Mouse (Mus musculus): Measurements from ENCODE around the gene Nim1k. TPM values are rescaled to one million over a fixed set of nuclear protein-coding genes. Genes with fewer than 3 reads are reported as not detected.
A peak's percentile ranks its signal among the peaks of the same experiment; 100 is the strongest.
"Not testable (repeated sequence)": the region's sequence is repeated elsewhere in the genome, so short reads cannot be mapped to it uniquely, and the experiment has no call there.

The Nim1k gene
- polyA plus RNA-seq, 1 experiment = 0.88 TPM

DNA sequence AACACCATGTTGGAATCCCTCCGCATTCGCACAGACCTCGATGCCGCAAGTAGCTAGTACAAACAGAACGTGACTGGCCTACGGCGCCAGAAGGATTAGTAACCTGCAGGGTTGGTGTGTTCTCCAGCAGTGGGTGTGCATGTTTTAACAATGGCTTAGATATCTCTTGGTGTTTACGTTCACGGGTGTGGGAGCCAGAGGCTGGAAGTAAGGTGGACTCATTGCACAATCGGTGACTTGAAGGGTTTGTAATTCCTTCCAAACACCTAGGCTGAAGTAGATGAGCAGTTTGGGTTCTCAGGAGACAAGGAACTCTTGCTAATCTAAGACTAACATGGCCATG, 45.4 kb downstream of the Nim1k start:
- Histone ChIP-seq H3K27me3 (replicated peaks; ENCODE audit: control insufficient read depth, insufficient read depth, low read length) (no peaks in the 10 kb centered on the region), H3K36me3 (ENCODE audit: control insufficient read depth, insufficient read depth, low read length) (peaks cover 6% of the 10 kb centered on the region), H3K4me3 (ENCODE audit: insufficient read depth, low read depth, low read length) (no peak overlapping the region), H3K4me1 (ENCODE audit: control insufficient read depth, insufficient read depth, low read length) (peaks cover 19% of the 10 kb centered on the region), H3K27ac (ENCODE audit: insufficient read depth, low read depth, low read length) (no peak overlapping the region)
- TF ChIP-seq POLR2A (IDR thresholded peaks at IDR 0.05; ENCODE audit: low read depth, low read length) (no peak), CTCF (conservative IDR thresholded peaks at IDR 0.05; ENCODE audit: insufficient read depth, insufficient read length, low read depth, low read length) (no peak)
- WGBS = 85% methylated on average over 10 of the region's 10 CpGs
- no peak for DNase-seq

DNA sequence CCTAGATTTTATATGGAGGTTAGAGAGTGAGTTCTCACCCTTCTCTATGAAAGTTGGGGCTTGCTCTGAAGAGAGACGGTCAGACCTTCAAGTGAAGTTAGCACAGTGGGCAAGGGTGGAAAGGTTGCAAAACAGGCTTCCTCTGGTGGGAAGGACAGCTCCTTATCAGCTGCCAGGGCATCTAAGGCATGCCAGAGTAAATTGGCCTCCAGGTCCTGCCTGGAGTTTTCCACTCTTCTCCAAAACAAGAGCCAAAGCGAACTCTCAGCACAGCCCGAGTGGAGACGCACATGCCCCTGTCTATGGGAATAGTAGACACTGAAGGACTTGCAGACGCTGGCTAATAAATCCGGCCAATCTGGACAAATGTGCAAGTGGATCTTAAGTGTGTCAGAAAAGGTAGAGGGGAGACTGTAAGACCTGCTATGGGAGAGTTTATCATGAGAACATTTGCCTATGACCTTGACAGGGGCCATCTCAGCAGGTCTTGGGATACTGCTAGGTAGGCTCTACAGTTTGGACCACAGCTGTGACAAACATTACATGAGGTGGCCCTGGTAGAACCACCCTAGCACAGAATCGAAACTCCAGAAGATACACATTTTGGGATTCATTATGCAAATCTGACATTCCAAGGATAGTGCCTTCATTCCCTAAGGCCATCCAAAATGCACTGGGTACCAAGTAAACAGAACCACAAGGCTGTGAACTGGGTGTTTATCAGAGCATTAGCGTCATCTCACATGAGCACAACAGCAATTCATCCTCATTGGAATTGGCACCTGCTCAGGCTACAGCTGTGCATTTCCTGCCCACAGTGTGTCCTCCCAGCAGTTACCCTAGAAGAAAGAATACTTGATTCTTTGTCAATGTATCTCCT, 46.1 kb downstream of the Nim1k start:
- no peak overlapping the region for H3K4me3 ChIP-seq (ENCODE audit: insufficient read depth, low read depth, low read length)
- no peaks in the 10 kb centered on the region for H3K27me3 ChIP-seq (replicated peaks; ENCODE audit: control insufficient read depth, insufficient read depth, low read length)
- TF ChIP-seq POLR2A (IDR thresholded peaks at IDR 0.05; ENCODE audit: low read depth, low read length) = no peak
- peaks cover 9% of the 10 kb centered on the region for H3K36me3 ChIP-seq (ENCODE audit: control insufficient read depth, insufficient read depth, low read length)
- peak overlapping the region; percentile 88 for H3K27ac ChIP-seq (ENCODE audit: insufficient read depth, low read depth, low read length)
- peaks cover 19% of the 10 kb centered on the region for H3K4me1 ChIP-seq (ENCODE audit: control insufficient read depth, insufficient read depth, low read length)
- 64% methylated on average over 8 of the region's 8 CpGs for WGBS
- DNase-seq = no peak

DNA sequence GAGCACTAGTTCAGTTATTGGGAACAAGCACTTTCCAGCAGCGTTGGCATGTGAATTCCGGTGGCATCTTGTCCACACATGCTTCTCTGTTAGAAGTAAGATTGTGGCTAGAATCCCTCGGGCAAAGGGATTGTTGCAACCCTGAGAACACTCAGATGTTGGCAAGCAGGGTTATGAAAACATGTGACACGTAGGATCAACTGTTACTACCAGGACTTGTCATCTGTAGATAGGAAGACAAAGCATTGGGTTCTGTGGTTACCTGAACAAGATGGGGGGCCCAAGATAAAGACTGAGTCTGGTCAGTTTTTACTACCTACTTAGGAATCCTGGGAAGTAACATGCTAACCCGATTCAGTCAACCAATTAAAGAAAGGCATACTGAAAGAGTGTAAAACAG, 46.7 kb downstream of the Nim1k start:
- Histone ChIP-seq H3K27ac (ENCODE audit: insufficient read depth, low read depth, low read length) (peak overlapping the region; percentile 88), H3K4me1 (ENCODE audit: control insufficient read depth, insufficient read depth, low read length) (peaks cover 21% of the 10 kb centered on the region), H3K36me3 (ENCODE audit: control insufficient read depth, insufficient read depth, low read length) (peaks cover 12% of the 10 kb centered on the region), H3K4me3 (ENCODE audit: insufficient read depth, low read depth, low read length) (no peak overlapping the region), H3K27me3 (replicated peaks; ENCODE audit: control insufficient read depth, insufficient read depth, low read length) (no peaks in the 10 kb centered on the region)
- no peak for DNase-seq
- TF ChIP-seq POLR2A (IDR thresholded peaks at IDR 0.05; ENCODE audit: low read depth, low read length) = no peak
- no peak for TF ChIP-seq CTCF (conservative IDR thresholded peaks at IDR 0.05; ENCODE audit: insufficient read depth, insufficient read length, low read depth, low read length)
- 51% methylated on average over 5 of the region's 5 CpGs for WGBS

DNA sequence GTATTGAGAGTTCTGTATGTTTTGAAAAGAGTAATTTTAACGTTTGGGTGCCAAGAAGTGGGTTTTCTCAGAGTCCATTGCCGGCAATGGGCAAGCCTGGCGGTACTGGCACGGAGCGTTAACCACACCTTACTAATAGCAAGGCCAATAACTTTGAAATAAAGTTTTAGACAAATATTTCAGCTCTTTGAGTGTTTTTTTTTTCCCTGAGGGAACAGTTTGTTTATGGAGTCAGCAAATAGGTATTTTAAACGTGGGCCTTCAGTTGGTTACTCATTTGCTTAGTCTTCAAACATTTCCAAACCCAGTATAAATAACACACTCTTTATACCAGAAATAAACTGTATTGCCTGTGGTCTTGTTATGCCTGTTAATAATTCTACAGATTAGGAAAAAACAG, 47.8 kb downstream of the Nim1k start:
- Histone ChIP-seq H3K27me3 (replicated peaks; ENCODE audit: control insufficient read depth, insufficient read depth, low read length) (no peaks in the 10 kb centered on the region), H3K4me1 (ENCODE audit: control insufficient read depth, insufficient read depth, low read length) (peaks cover 19% of the 10 kb centered on the region), H3K4me3 (ENCODE audit: insufficient read depth, low read depth, low read length) (no peak overlapping the region), H3K27ac (ENCODE audit: insufficient read depth, low read depth, low read length) (peak overlapping the region; percentile 56; the same call in 1 of the 2 replicates), H3K36me3 (ENCODE audit: control insufficient read depth, insufficient read depth, low read length) (peaks cover 17% of the 10 kb centered on the region)
- no peak for TF ChIP-seq CTCF (conservative IDR thresholded peaks at IDR 0.05; ENCODE audit: insufficient read depth, insufficient read length, low read depth, low read length)
- no peak for TF ChIP-seq POLR2A (IDR thresholded peaks at IDR 0.05; ENCODE audit: low read depth, low read length)
- 32% methylated on average over 6 of the region's 6 CpGs for WGBS
- DNase-seq = peak; percentile 75

DNA sequence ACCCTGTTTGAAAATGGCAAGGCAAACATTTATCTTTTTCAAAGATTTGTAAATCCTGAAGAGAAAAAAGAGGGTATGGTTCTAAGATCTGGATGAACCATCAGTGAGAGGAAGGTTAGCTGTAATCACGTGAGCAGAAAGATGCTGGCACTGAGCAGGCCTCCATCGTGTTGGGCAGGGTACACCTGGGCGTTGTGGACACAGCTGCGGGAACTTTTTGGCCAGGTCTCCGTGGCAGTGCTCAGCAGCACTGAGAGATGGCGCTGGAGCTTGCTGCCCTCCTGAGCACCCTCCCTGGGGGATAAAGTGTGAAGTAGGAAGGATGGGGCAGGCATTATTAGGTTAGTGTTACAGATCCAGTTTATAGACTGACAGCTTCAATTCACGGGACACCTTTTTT, 48.7 kb downstream of the Nim1k start:
- Histone ChIP-seq H3K27ac (ENCODE audit: insufficient read depth, low read depth, low read length) (0 out of 2 replicates have a peak overlapping the region, but pooled peaks have one; percentile 41), H3K36me3 (ENCODE audit: control insufficient read depth, insufficient read depth, low read length) (peaks cover 22% of the 10 kb centered on the region), H3K4me1 (ENCODE audit: control insufficient read depth, insufficient read depth, low read length) (peaks cover 19% of the 10 kb centered on the region), H3K27me3 (replicated peaks; ENCODE audit: control insufficient read depth, insufficient read depth, low read length) (no peaks in the 10 kb centered on the region), H3K4me3 (ENCODE audit: insufficient read depth, low read depth, low read length) (no peak overlapping the region)
- DNase-seq = peak; percentile 63
- TF ChIP-seq POLR2A (IDR thresholded peaks at IDR 0.05; ENCODE audit: low read depth, low read length) (no peak), CTCF (conservative IDR thresholded peaks at IDR 0.05; ENCODE audit: insufficient read depth, insufficient read length, low read depth, low read length) (peak; percentile 37)
- WGBS = 43% methylated on average over 7 of the region's 7 CpGs

DNA sequence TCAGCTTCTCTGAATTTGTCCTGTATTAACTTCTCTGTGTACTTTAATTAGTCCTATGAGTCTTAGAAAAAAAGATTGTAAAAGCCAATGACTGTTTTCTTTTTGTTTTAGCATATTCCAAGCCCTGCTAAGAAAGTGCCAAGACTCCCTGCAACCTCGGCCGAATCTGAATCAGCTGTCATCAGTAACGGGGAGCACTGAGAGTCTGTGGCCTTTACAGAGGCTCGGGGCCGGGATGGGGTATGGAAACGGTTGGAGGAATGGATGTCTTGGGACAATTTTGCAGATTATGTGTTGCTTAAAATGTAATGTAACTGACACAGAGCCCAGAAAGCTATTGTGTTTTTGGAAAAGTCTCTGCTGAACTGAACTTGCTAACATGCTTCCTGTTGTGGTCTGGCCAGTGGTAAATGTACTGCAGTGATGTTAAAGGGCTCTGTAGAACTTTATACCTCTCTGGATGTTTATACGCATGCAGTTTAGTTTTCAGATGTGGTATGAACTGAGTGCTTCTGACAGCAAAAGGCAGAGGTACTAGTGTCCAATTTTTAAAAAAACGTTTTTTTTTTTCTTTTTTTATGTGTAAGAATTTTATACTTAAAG, 49.3 kb downstream of the Nim1k start:
- not testable (repeated sequence) for H3K27ac ChIP-seq (ENCODE audit: insufficient read depth, low read depth, low read length); H3K27me3 ChIP-seq (replicated peaks; ENCODE audit: control insufficient read depth, insufficient read depth, low read length); H3K4me3 ChIP-seq (ENCODE audit: insufficient read depth, low read depth, low read length); DNase-seq
- H3K4me1 ChIP-seq (ENCODE audit: control insufficient read depth, insufficient read depth, low read length) = peaks cover 19% of the 10 kb centered on the region
- 71% methylated on average over 8 of the region's 8 CpGs for WGBS
- peaks cover 24% of the 10 kb centered on the region for H3K36me3 ChIP-seq (ENCODE audit: control insufficient read depth, insufficient read depth, low read length)

DNA sequence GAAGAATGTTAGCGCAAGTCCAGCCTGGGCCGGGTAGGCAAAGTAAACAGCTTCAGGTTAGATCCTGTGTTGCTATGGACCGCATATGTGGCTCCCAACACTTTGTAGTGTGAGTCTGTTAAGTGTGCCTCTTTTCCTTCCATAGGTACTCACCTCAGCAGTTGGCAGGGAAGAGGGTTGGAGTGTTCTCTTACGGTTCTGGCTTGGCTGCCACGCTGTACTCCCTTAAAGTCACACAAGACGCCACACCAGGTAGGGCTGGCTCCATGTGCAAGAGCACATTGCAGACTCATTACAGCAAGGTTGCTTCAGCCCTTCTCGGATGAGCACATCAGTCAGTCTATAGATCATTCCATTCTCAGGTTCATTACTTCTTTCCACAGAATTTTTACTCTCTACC, 51.4 kb downstream of the Nim1k start:
- DNase-seq = no peak
- H3K27me3 ChIP-seq (replicated peaks; ENCODE audit: control insufficient read depth, insufficient read depth, low read length) = no peaks in the 10 kb centered on the region
- H3K4me3 ChIP-seq (ENCODE audit: insufficient read depth, low read depth, low read length) = no peak overlapping the region
- 65% methylated on average over 7 of the region's 7 CpGs for WGBS
- peaks cover 21% of the 10 kb centered on the region for H3K4me1 ChIP-seq (ENCODE audit: control insufficient read depth, insufficient read depth, low read length)
- TF ChIP-seq CTCF (conservative IDR thresholded peaks at IDR 0.05; ENCODE audit: insufficient read depth, insufficient read length, low read depth, low read length) (no peak), POLR2A (IDR thresholded peaks at IDR 0.05; ENCODE audit: low read depth, low read length) (no peak)
- peaks cover 36% of the 10 kb centered on the region for H3K36me3 ChIP-seq (ENCODE audit: control insufficient read depth, insufficient read depth, low read length)
- H3K27ac ChIP-seq (ENCODE audit: insufficient read depth, low read depth, low read length) = peak overlapping the region; percentile 9
